Mouse (Mus musculus) thymus, adult 2 months (tissue): ENCODE measurements around the gene Cers3.

Source experiments
- CTCF ChIP-seq: fragments of 200-500 bp; IDR thresholded peaks from 2 replicates; pipeline ENCODE4 v1.5.1; 2012; ENCODE audit warnings: mild to moderate bottlenecking, control low read depth, low read length, moderate library complexity, borderline replicate concordance; ENCODE audit not compliant: control insufficient read depth, poor library complexity, insufficient read depth; ENCODE audit errors: extremely low read depth
- POLR2A ChIP-seq: fragments of 200-500 bp; IDR thresholded peaks from 2 replicates; pipeline ENCODE4 v1.6.1; 2012; ENCODE audit warnings: mild to moderate bottlenecking, low read length, control low read depth, moderate library complexity; ENCODE audit not compliant: control insufficient read depth, poor library complexity, insufficient read depth; ENCODE audit errors: extremely low read depth

DNA sequence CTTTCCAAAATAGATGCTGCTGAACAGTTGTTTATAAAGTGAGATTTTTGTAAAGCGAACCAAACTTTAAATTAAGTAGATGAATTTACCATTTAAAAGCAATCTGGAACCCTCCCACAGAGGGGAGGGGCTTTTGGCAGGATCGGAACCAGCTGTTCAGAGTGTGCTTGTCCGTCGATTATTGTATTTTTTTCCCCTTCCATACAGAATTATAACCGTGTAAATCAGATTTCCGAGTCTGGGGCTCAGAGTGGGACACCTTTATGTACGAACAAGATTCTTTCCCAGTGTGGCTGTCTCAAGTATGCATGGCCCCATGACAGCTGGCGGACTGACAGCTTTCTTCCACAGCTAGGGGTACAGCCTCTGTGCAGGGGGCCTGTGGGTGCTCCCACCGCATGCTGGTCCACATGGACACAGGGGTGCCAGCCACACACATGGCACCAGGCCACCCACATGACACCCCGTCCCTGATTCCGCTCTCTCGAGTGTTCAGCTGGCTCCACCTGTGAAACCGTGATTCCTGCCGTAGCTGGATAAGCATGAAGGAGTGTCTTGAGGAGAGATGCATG, 128.7 kb downstream of the Cers3 start:
- no peak for TF ChIP-seq POLR2A
- no peak for TF ChIP-seq CTCF
